Mouse (Mus musculus): ENCODE measurements around the gene Zranb3. TPM values are rescaled to one million over a fixed set of nuclear protein-coding genes. Genes with fewer than 3 reads are reported as not detected.
A peak's percentile ranks its signal among the peaks of the same experiment; 100 is the strongest.

The Zranb3 gene
- polyA plus RNA-seq, 1 experiment from 2014 or later: 10.4 TPM

- WGBS: 90% methylated on average over 7 of the region's 7 CpGs
- Histone ChIP-seq H3K4me3 (ENCODE audit: low read length) (no peak overlapping the region), H3K9me3 (ENCODE audit: low read length) (no peaks in the 10 kb centered on the region), H3K27ac (ENCODE audit: low read length) (no peak overlapping the region), H3K27me3 (ENCODE audit: insufficient read depth, low read length) (no peaks in the 10 kb centered on the region), H3K4me1 (ENCODE audit: insufficient read depth, low read length) (no peaks in the 10 kb centered on the region), H3K4me2 (replicated peaks; ENCODE audit: low read depth, low read length) (no peak overlapping the region), H3K36me3 (ENCODE audit: insufficient read depth, low read length) (no peaks in the 10 kb centered on the region), H3K9ac (replicated peaks; ENCODE audit: low read length) (no peak overlapping the region)
- ATAC-seq (ENCODE audit: low FRiP score, low TSS enrichment): no peak
Measured at GRCm38 (mm10) chr1:128082800-128083199, 20.0 kb downstream of the Zranb3 start.

- Histone ChIP-seq H3K27me3 (ENCODE audit: insufficient read depth, low read length) (no peaks in the 10 kb centered on the region), H3K27ac (ENCODE audit: low read length) (no peak overlapping the region), H3K9ac (replicated peaks; ENCODE audit: low read length) (no peak overlapping the region), H3K36me3 (ENCODE audit: insufficient read depth, low read length) (no peaks in the 10 kb centered on the region), H3K4me2 (replicated peaks; ENCODE audit: low read depth, low read length) (no peak overlapping the region), H3K9me3 (ENCODE audit: low read length) (no peaks in the 10 kb centered on the region), H3K4me3 (ENCODE audit: low read length) (no peak overlapping the region), H3K4me1 (ENCODE audit: insufficient read depth, low read length) (no peaks in the 10 kb centered on the region)
- ATAC-seq (ENCODE audit: low FRiP score, low TSS enrichment): no peak
- 86% methylated on average over 7 of the region's 7 CpGs for WGBS
Measured at GRCm38 (mm10) chr1:128081873-128082272, 21.0 kb downstream of the Zranb3 start.

- Histone ChIP-seq H3K27ac (ENCODE audit: low read length) (no peak overlapping the region), H3K4me1 (ENCODE audit: insufficient read depth, low read length) (no peaks in the 10 kb centered on the region), H3K4me2 (replicated peaks; ENCODE audit: low read depth, low read length) (no peak overlapping the region), H3K9me3 (ENCODE audit: low read length) (no peaks in the 10 kb centered on the region), H3K4me3 (ENCODE audit: low read length) (no peak overlapping the region), H3K36me3 (ENCODE audit: insufficient read depth, low read length) (no peaks in the 10 kb centered on the region), H3K9ac (replicated peaks; ENCODE audit: low read length) (no peak overlapping the region), H3K27me3 (ENCODE audit: insufficient read depth, low read length) (no peaks in the 10 kb centered on the region)
- 90% methylated on average over 5 of the region's 5 CpGs for WGBS
- no peak for ATAC-seq (ENCODE audit: low FRiP score, low TSS enrichment)
Measured at GRCm38 (mm10) chr1:128080936-128081696, 21.7 kb downstream of the Zranb3 start.

- H3K9ac ChIP-seq (replicated peaks; ENCODE audit: low read length): no peak overlapping the region
- H3K4me2 ChIP-seq (replicated peaks; ENCODE audit: low read depth, low read length): no peak overlapping the region
- H3K27me3 ChIP-seq (ENCODE audit: insufficient read depth, low read length): no peaks in the 10 kb centered on the region
- H3K27ac ChIP-seq (ENCODE audit: low read length): no peak overlapping the region
- 94% methylated on average over 1 of the region's 1 CpGs for WGBS
- no peaks in the 10 kb centered on the region for H3K4me1 ChIP-seq (ENCODE audit: insufficient read depth, low read length)
- no peak overlapping the region for H3K4me3 ChIP-seq (ENCODE audit: low read length)
- H3K9me3 ChIP-seq (ENCODE audit: low read length): no peaks in the 10 kb centered on the region
- no peaks in the 10 kb centered on the region for H3K36me3 ChIP-seq (ENCODE audit: insufficient read depth, low read length)
- no peak for ATAC-seq (ENCODE audit: low FRiP score, low TSS enrichment)
Measured at GRCm38 (mm10) chr1:128078646-128079045, 24.2 kb downstream of the Zranb3 start.

- no peak for ATAC-seq (ENCODE audit: low FRiP score, low TSS enrichment)
- Histone ChIP-seq H3K4me1 (ENCODE audit: insufficient read depth, low read length) (no peaks in the 10 kb centered on the region), H3K4me3 (ENCODE audit: low read length) (no peak overlapping the region), H3K36me3 (ENCODE audit: insufficient read depth, low read length) (no peaks in the 10 kb centered on the region), H3K27ac (ENCODE audit: low read length) (no peak overlapping the region), H3K27me3 (ENCODE audit: insufficient read depth, low read length) (no peaks in the 10 kb centered on the region), H3K9ac (replicated peaks; ENCODE audit: low read length) (no peak overlapping the region), H3K9me3 (ENCODE audit: low read length) (no peaks in the 10 kb centered on the region), H3K4me2 (replicated peaks; ENCODE audit: low read depth, low read length) (no peak overlapping the region)
- 93% methylated on average over 2 of the region's 2 CpGs for WGBS
Measured at GRCm38 (mm10) chr1:128077788-128078187, 25.1 kb downstream of the Zranb3 start.

- H3K9ac ChIP-seq (replicated peaks; ENCODE audit: low read length): no peak overlapping the region
- H3K27me3 ChIP-seq (ENCODE audit: insufficient read depth, low read length): no peaks in the 10 kb centered on the region
- no peaks in the 10 kb centered on the region for H3K4me1 ChIP-seq (ENCODE audit: insufficient read depth, low read length)
- no peak overlapping the region for H3K4me3 ChIP-seq (ENCODE audit: low read length)
- ATAC-seq (ENCODE audit: low FRiP score, low TSS enrichment): no peak
- no peak overlapping the region for H3K27ac ChIP-seq (ENCODE audit: low read length)
- H3K36me3 ChIP-seq (ENCODE audit: insufficient read depth, low read length): no peaks in the 10 kb centered on the region
- H3K9me3 ChIP-seq (ENCODE audit: low read length): no peaks in the 10 kb centered on the region
- no peak overlapping the region for H3K4me2 ChIP-seq (replicated peaks; ENCODE audit: low read depth, low read length)
- WGBS: 81% methylated on average over 8 of the region's 8 CpGs
Measured at GRCm38 (mm10) chr1:128076791-128077479, 25.9 kb downstream of the Zranb3 start.

GRCm38 (mm10) chr1:128073051-128073450 is 29.8 kb downstream of the Zranb3 start:
- ATAC-seq (ENCODE audit: low FRiP score, low TSS enrichment): no peak
- Histone ChIP-seq H3K27me3 (ENCODE audit: insufficient read depth, low read length) (no peaks in the 10 kb centered on the region), H3K36me3 (ENCODE audit: insufficient read depth, low read length) (no peaks in the 10 kb centered on the region), H3K27ac (ENCODE audit: low read length) (no peak overlapping the region), H3K4me3 (ENCODE audit: low read length) (no peak overlapping the region), H3K9ac (replicated peaks; ENCODE audit: low read length) (no peak overlapping the region), H3K4me1 (ENCODE audit: insufficient read depth, low read length) (no peaks in the 10 kb centered on the region), H3K4me2 (replicated peaks; ENCODE audit: low read depth, low read length) (no peak overlapping the region), H3K9me3 (ENCODE audit: low read length) (no peaks in the 10 kb centered on the region)
- 95% methylated on average over 6 of the region's 6 CpGs for WGBS

- Histone ChIP-seq H3K9me3 (ENCODE audit: low read length) (no peaks in the 10 kb centered on the region), H3K27me3 (ENCODE audit: insufficient read depth, low read length) (no peaks in the 10 kb centered on the region), H3K9ac (replicated peaks; ENCODE audit: low read length) (no peak overlapping the region), H3K36me3 (ENCODE audit: insufficient read depth, low read length) (no peaks in the 10 kb centered on the region), H3K4me2 (replicated peaks; ENCODE audit: low read depth, low read length) (no peak overlapping the region), H3K27ac (ENCODE audit: low read length) (no peak overlapping the region), H3K4me1 (ENCODE audit: insufficient read depth, low read length) (no peaks in the 10 kb centered on the region), H3K4me3 (ENCODE audit: low read length) (no peak overlapping the region)
- ATAC-seq (ENCODE audit: low FRiP score, low TSS enrichment): no peak
- whole genome bisulfite sequencing: 92% methylated on average over 3 of the region's 3 CpGs
Measured at GRCm38 (mm10) chr1:128070003-128070402, 32.8 kb downstream of the Zranb3 start.

- no peak overlapping the region for H3K27ac ChIP-seq (ENCODE audit: low read length)
- ATAC-seq (ENCODE audit: low FRiP score, low TSS enrichment): peak; percentile 61; the same call in 1 of the 2 replicates
- 87% methylated on average over 2 of the region's 2 CpGs for WGBS
Measured at GRCm38 (mm10) chr1:128068945-128069397, 33.9 kb downstream of the Zranb3 start.

GRCm38 (mm10) chr1:128064716-128065115 is 38.1 kb downstream of the Zranb3 start:
- WGBS: 86% methylated on average over 6 of the region's 6 CpGs
- no peaks in the 10 kb centered on the region for H3K4me1 ChIP-seq (ENCODE audit: insufficient read depth, low read length)

More at GRCm38 (mm10) chr1:128068945-128069397, 33.9 kb downstream of the Zranb3 start:
- Histone ChIP-seq H3K27me3 (ENCODE audit: insufficient read depth, low read length) (no peaks in the 10 kb centered on the region), H3K9me3 (ENCODE audit: low read length) (no peaks in the 10 kb centered on the region), H3K4me1 (ENCODE audit: insufficient read depth, low read length) (no peaks in the 10 kb centered on the region), H3K9ac (replicated peaks; ENCODE audit: low read length) (no peak overlapping the region), H3K4me3 (ENCODE audit: low read length) (no peak overlapping the region), H3K4me2 (replicated peaks; ENCODE audit: low read depth, low read length) (no peak overlapping the region), H3K36me3 (ENCODE audit: insufficient read depth, low read length) (no peaks in the 10 kb centered on the region)

More at GRCm38 (mm10) chr1:128064716-128065115, 38.1 kb downstream of the Zranb3 start:
- ATAC-seq (ENCODE audit: low FRiP score, low TSS enrichment): no peak
- H3K4me3 ChIP-seq (ENCODE audit: low read length): no peak overlapping the region
- no peak overlapping the region for H3K4me2 ChIP-seq (replicated peaks; ENCODE audit: low read depth, low read length)
- no peaks in the 10 kb centered on the region for H3K9me3 ChIP-seq (ENCODE audit: low read length)
- H3K36me3 ChIP-seq (ENCODE audit: insufficient read depth, low read length): no peaks in the 10 kb centered on the region
- no peak overlapping the region for H3K27ac ChIP-seq (ENCODE audit: low read length)
- H3K9ac ChIP-seq (replicated peaks; ENCODE audit: low read length): no peak overlapping the region
- no peaks in the 10 kb centered on the region for H3K27me3 ChIP-seq (ENCODE audit: insufficient read depth, low read length)

Data from kidney, embryonic 16.5 days (tissue).